Mouse (Mus musculus) cerebellum, postnatal 10 days (tissue): ENCODE measurements around the gene Utp18.
A peak's percentile ranks its signal among the peaks of the same experiment; 100 is the strongest.

Experiments
- DNase-seq, 2 experiments: peaks; one replicate each; pipeline ENCODE4 v3.0.0; 2021; ENCODE audit warnings: mixed read lengths in 2 of 2

Utp18 gene

GRCm38 (mm10) chr11:93828619-93829326, 56.8 kb downstream of the Utp18 start:
- DNase-seq = peak; percentile 44 to 60

- peak in 1 of 2 experiments; percentile 18 for DNase-seq
Observed at GRCm38 (mm10) chr11:93822261-93822660, 63.3 kb downstream of the Utp18 start.

GRCm38 (mm10) chr11:93821533-93821932, 64.0 kb downstream of the Utp18 start:
- DNase-seq = no peak

GRCm38 (mm10) chr11:93817966-93818738, 67.4 kb downstream of the Utp18 start:
- DNase-seq = peak; percentile 83 to 88

- DNase-seq = no peak
Observed at GRCm38 (mm10) chr11:93812955-93813354, 72.6 kb downstream of the Utp18 start.

GRCm38 (mm10) chr11:93812125-93812868, 73.3 kb downstream of the Utp18 start:
- peak; percentile 84 to 86 for DNase-seq
